Mouse (Mus musculus) gastrocnemius, postnatal 36 days (tissue): ENCODE results near the gene Ucp3. TPM values are rescaled to one million over a fixed set of nuclear protein-coding genes. Genes with fewer than 3 reads are reported as not detected.

Experiments used
- DNase-seq, 2 experiments: peaks; one replicate each; pipeline ENCODE4 v3.0.0; 2022
- intact Hi-C: fragments of 180-260 bp; cut with DNase I; formaldehyde crosslinking; loops from one replicate; pipeline ENCODE4 v1.15.1; 2025
- total RNA-seq, 2 experiments: library from RNA; stranded (reverse); gene quantifications; 2 replicates each; pipeline ENCODE4 v1.2.3; 2021

Ucp3 gene
- total RNA-seq, 2 experiments from 2014 or later: 173 to 239 TPM

- intact Hi-C loops: loop anchor here (5.0 kb wide), 1 partner anchor 69 kb away; no protein-coding TSS in a partner anchor
- no peak for DNase-seq
Observed at GRCm38 (mm10) chr7:100496791-100497190, 24.0 kb downstream of the Ucp3 start.

- DNase-seq: no peak
- intact Hi-C loops: loop anchor here (5.0 kb wide), 1 partner anchor 70 kb away; no protein-coding TSS in a partner anchor
Observed at GRCm38 (mm10) chr7:100497402-100497801, 24.6 kb downstream of the Ucp3 start.

DNA sequence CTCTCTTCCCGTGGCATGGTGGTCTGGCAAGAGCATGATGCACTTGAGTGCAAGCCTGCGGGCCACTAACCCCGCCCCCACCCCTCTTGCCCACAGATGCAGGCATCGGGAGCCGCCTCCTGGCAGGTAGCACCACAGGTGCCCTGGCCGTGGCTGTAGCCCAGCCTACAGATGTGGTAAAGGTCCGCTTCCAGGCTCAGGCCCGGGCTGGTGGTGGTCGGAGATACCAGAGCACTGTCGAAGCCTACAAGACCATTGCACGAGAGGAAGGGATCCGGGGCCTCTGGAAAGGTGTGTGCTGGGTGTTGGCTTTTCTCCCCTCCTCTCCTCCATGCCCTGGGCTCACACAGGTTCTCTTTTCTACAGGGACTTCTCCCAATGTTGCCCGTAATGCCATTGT, 25.2 kb downstream of the Ucp3 start:
- DNase-seq: no peak
- intact Hi-C loops: loop anchor here (5.0 kb wide), 1 partner anchor 71 kb away; no protein-coding TSS in a partner anchor

DNA sequence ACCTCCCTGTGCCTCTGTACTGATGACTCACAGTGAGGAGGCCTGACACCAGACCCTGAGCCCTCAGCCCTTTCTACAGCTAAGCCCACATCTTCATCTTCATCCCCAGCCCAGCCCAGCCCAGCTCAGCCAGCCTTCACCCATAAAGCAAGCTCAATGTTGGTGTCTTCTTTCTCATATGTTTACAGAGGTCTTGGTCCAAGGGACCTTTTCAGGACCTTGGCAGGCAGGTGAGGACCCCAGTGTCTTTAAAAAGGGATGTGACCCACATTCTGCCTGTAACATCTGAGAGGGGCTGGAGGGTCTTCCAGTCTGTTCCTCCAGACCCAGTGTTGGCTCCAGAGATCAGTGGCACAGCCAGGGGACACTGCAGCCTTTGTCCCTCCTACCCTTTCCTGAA, 26.7 kb downstream of the Ucp3 start:
- DNase-seq: no peak
- intact Hi-C loops: loop anchor here (5.0 kb wide), 1 partner anchor 72 kb away; no protein-coding TSS in a partner anchor

- intact Hi-C loops: no loop called here
- DNase-seq: no peak
Observed at GRCm38 (mm10) chr7:100500276-100500977, 27.6 kb downstream of the Ucp3 start.

DNA sequence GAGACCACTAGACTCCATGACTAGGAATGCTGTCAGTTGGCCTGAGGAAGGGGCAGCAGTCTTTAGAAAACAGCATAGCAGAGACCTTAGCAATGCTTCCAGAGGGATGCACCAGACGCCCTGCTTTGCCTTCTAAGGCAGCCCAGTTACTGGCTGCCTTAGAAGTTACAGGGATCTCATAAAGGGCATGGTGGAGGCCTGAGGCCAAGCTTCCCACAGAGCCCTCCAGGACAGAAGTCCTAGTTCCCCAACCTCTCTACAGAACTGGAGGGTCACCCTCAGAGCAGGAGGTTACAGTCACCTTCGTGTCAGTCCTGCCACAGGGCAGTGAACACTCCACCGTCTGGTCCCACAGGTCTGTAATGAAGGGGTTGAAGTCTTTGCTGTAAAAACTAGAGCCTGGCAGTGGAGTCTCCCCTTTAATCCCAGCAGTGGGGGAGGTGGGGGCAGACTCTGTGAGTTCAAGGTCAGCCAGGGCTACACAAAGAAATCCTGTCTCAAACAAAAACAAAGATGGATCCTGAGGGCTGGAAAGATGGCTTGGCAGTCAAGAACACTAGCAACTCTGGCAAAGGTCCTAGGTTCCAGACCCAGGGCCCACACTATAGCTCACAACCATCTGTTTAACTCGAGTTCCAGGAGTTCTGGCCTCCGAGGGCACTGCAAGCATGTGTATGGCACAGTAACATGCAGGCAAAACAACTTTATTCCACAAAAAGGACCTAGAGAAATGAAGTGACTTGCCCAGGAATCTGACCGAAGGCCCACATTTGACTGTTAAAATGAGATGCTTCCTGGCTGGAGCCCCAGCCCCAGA, 28.4 kb downstream of the Ucp3 start:
- intact Hi-C loops: no loop called here
- no peak for DNase-seq

- no peak for DNase-seq
Observed at GRCm38 (mm10) chr7:100501844-100502373, 29.1 kb downstream of the Ucp3 start.

GRCm38 (mm10) chr7:100502374-100502922, 29.7 kb downstream of the Ucp3 start:
- intact Hi-C loops: no loop called here
- no peak for DNase-seq

More at GRCm38 (mm10) chr7:100501844-100502373, 29.1 kb downstream of the Ucp3 start:
- intact Hi-C loops: no loop called here

GRCm38 (mm10) chr7:100503076-100503475, 30.3 kb downstream of the Ucp3 start:
- intact Hi-C loops: no loop called here
- no peak for DNase-seq

DNA sequence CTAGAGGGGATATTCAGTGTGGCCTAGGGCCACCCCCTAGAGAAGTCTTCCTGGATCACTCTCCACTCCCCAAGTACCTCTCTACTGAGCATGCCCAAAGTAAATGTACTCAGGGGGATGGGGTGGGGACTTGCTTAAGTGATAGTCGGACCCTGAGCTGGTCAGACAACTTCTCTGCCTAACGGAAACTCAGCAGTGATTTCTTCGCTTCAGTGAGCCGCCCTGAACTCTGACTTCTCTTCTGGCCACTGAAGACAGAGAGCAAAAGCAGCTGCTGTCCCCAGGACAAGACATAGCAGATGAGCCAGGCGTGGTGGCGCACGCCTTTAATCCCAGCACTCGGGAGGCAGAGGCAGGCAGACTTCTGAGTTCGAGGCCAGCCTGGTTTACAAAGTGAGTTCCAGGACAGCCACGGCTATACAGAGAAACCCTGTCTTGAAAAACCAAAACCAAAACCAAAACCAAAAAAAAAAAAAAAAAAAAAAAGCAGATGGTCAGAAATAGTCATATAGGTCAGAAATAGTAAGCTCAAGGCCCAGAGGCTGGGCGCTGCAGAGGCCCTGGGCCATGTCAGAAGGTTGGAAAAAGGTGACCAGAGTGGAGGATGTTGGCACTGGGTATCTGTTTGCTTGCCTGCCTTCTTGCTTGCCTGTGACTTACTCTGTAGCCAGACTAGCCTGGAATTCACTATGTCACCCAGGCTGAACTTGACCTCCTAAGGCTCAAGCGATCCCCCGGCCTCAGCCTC, 32.1 kb downstream of the Ucp3 start:
- no peak for DNase-seq
- intact Hi-C loops: no loop called here

- no peak for DNase-seq
- intact Hi-C loops: no loop called here
Observed at GRCm38 (mm10) chr7:100506494-100506893, 33.7 kb downstream of the Ucp3 start.

- DNase-seq: no peak
- intact Hi-C loops: no loop called here
Observed at GRCm38 (mm10) chr7:100508670-100509069, 35.9 kb downstream of the Ucp3 start.

GRCm38 (mm10) chr7:100511602-100512001, 38.8 kb downstream of the Ucp3 start:
- intact Hi-C loops: no loop called here
- no peak for DNase-seq

DNA sequence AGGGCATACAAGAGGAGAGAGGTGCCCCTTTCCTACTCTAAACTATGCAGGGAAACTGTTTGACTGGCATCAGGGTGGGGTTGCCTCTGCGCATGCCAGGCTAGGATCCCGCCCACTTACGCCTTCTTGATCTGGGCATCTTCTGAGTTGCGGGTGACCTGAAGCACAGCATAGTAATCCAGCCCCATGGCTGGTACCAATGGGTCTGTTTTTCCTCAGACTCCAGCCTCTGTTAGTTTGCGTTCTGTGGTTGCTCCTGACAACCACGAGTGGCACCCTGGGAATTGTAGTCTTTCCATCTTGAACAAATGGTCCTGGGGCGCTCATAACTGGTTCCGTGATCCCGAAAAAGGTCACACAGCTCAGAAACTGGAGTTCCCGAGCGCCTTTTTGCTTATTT, 41.8 kb downstream of the Ucp3 start, which contains the start of gene Dnajb13:
Gene Dnajb13, minus strand, starts transcription at position 388 of the 400 bp plus-strand sequence.
- intact Hi-C loops: no loop called here
- no peak for DNase-seq

DNA sequence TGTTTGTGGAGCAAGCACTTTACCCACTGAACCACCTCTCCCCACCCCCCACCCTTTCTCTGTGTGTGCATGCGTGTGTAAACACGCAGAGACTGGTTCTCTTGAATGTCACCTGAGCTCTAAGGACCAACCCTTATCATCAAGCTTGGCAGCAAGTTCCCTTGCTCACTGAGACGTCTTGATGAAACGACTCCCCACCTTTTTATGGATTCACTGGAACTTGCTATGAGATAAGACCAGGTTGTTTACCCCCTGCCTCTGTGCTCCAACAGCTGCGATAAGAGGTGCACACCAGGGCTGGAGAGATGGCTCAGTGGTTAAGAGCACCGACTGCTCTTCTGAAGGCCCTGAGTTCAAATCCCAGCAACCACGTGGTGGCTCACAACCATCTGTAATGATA, 47.4 kb downstream of the Ucp3 start:
- DNase-seq: no peak
- intact Hi-C loops: loop anchor here (2.0 kb wide), 1 partner anchor 117 kb away; no protein-coding TSS in a partner anchor

GRCm38 (mm10) chr7:100520663-100521285, 48.0 kb downstream of the Ucp3 start:
- intact Hi-C loops: loop anchor here (2.0 kb wide), 1 partner anchor 116 kb away; no protein-coding TSS in a partner anchor
- peak; percentile 74 to 77 for DNase-seq

- intact Hi-C loops: no loop called here
- no peak for DNase-seq
Observed at GRCm38 (mm10) chr7:100522222-100522621, 49.4 kb downstream of the Ucp3 start.

- no peak for DNase-seq
- intact Hi-C loops: no loop called here
Observed at GRCm38 (mm10) chr7:100524669-100525068, 51.9 kb downstream of the Ucp3 start.

GRCm38 (mm10) chr7:100530766-100531165, 58.0 kb downstream of the Ucp3 start:
- no peak for DNase-seq
- intact Hi-C loops: no loop called here

- intact Hi-C loops: no loop called here
- no peak for DNase-seq
Observed at GRCm38 (mm10) chr7:100533503-100533902, 60.7 kb downstream of the Ucp3 start.
